Mouse (Mus musculus) neutrophil, adult 83 days (primary cell): ENCODE data around the gene Pcyt1a. TPM values are rescaled to one million over a fixed set of nuclear protein-coding genes. Genes with fewer than 3 reads are reported as not detected.

Experiments
- total RNA-seq, 2 experiments: library from RNA; stranded (reverse); gene quantifications; one replicate each; pipeline ENCODE4 v1.2.4; 2023

Gene Pcyt1a
- total RNA-seq: 100 to 1,000 TPM in 1 of 2 experiments, 10 to 100 TPM in 1; 95.6 to 106 TPM

GRCm38 (mm10) chr16:32430474-32431046, at the start of gene Pcyt1a:
Gene Pcyt1a, plus strand, starts transcription at chr16:32430921.

GRCm38 (mm10) chr16:32400267-32400666, 30.5 kb upstream of the Pcyt1a start, which contains the start of gene Tm4sf19:
Gene Tm4sf19, plus strand, starts transcription at chr16:32400506.

DNA sequence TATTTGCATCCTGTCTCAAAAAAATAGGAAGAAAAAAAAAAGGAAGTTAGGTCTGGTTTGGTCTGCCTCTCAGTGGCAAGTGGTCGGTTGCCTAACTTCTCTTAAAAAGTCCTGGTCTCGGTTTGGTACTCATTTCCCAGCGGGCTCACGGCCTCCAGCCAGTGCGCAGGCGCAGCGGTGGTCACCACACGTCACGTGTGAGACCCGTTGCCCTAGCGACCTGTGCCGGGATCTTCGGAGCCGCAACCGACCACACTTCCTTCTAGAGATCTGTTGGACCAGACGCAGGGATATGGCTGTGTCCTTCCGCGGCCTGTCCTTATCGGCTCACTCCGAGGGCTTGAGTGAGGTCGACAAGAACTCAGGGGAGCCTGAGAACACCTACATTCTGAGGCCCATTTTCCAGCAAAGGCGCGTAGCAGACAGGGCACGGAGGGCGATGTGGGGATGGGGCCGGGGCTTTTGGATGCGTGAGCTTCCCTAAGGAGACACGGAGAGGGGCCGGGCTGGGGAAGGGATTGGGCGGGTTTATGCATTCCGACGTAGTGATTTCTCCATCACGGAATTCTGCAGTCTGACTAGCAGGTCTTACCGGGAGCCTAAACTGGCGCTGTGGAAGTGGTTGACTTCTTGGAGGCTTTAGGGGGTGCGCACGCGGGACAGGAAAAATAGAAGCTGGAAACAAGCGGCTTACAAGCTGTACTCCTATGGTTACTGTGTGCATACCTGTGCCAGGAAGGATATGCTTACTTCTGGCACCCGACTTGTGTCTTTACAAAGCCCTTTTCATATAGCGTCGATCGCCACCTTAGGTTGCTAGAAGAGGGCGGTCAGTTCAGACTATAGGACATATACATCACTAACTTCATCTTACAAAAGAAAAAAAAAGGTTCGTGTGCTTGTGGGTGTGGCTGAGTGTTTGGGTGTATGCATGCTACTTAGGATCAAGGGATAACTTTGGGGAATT, 10.9 kb upstream of the Pcyt1a start, which contains the start of gene Tctex1d2:
Gene Tctex1d2, plus strand, starts transcription at position 186 of the 967 bp plus-strand sequence.

DNA sequence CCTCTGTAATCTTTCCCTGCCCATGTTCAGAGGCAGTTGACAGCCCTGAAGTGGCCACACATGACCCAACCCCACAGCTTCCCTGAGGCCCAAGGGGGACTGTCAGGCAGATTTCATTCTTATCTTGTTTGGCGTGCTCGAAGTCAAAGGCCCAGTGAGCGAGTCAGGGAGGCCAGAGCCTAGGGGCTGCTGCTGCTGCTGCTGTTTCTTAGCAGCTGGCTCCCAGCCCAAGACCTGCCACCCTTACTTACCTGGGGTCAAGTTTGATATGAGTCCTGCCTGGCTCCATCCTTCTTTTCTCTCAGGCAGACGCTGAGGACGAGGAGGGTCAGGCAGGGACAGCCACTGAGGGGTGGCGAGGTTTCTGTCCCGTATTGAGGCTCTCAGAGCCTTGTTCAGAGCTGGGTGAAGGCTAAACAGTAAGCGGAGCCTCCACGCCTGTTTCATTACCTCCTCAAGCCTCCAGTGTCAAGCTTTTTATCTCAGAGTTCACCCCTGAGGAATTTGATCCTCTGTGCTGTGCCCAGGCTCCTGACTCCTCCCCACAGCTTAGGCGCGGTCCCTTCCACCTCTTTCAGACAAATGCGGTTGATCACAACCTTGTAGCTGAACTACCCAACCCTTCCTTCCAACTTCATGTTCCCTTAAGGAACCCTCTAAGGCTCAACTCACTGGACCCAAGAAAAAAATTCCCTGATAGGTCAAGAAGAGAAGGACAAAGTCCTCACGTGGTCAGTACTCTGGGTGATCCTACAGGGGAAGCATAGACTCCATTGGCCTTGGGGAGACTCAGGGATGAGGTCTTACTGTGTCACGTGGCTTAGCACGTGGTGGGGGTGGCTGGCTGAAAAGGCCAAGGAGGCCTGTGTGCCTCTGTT, 56.8 kb downstream of the Pcyt1a start, which contains the start of gene Slc51a:
Gene Slc51a, minus strand, starts transcription at position 646 of the 878 bp plus-strand sequence.

DNA sequence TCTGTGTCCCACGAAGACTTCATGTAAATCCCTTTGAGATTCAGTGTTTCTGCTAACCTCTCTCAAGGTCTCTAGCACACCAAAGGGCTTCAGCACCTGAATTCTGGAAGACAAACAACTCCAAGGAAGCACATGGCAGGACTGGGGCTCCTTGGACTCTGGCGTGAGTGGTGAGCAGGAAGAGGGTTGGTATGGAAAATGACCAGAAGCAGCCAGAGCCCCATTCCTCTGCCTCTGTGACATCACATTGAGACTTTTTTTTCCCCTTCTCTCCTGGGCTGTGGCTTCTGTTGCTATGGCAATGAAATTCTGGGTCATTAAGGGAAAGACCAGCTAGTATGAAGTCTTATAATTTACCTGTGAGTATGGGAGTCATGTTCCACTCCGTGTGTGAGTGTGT, 65.2 kb downstream of the Pcyt1a start, which contains the start of gene Zdhhc19:
Gene Zdhhc19, plus strand, starts transcription at position 301 of the 400 bp plus-strand sequence.

Other genes with a start within 250 kb of the Pcyt1a start
- 1 to 10 TPM; 9.6 to 9.8 TPM for gene Fbxo45, start 183.8 kb upstream of the Pcyt1a start, total RNA-seq
- 10 to 100 TPM in 1 of 2 experiments, 1 to 10 TPM in 1; 7.7 to 10.3 TPM for gene Wdr53, start 183.7 kb upstream of the Pcyt1a start, total RNA-seq
- under 1 TPM in 1 of 2 experiments, not detected in 1; 0.33 TPM for gene Smco1, start 159.5 kb upstream of the Pcyt1a start, total RNA-seq
- gene Rnf168, start 153.5 kb upstream of the Pcyt1a start, total RNA-seq: 10 to 100 TPM; 15.5 to 18.7 TPM
- 10 to 100 TPM; 41.1 to 51.5 TPM for gene Ubxn7, start 98.7 kb upstream of the Pcyt1a start, total RNA-seq
- not detected for gene Tm4sf19, start 30.4 kb upstream of the Pcyt1a start, total RNA-seq
- gene Tctex1d2, start 11.2 kb upstream of the Pcyt1a start, total RNA-seq: 10 to 100 TPM; 18.8 to 19.8 TPM
- not detected for gene Slc51a, start 57.0 kb downstream of the Pcyt1a start, total RNA-seq
- gene Zdhhc19, start 65.3 kb downstream of the Pcyt1a start, total RNA-seq: not detected
- 10 to 100 TPM; 49.7 to 68.5 TPM for gene Tfrc, start 178.0 kb downstream of the Pcyt1a start, total RNA-seq
- gene Tnk2, start 213.0 kb downstream of the Pcyt1a start, total RNA-seq: 10 to 100 TPM; 28.8 to 35.5 TPM